Mouse (Mus musculus): Measurements from ENCODE around the gene Cdyl.

- TF ChIP-seq GATA1 (IDR thresholded peaks at IDR 0.05; ENCODE audit: low read length): no peak
- TF ChIP-seq TAL1 (IDR thresholded peaks at IDR 0.05; ENCODE audit: low read length): no peak
Observed at GRCm38 (mm10) chr13:35815205-35815726, 155.6 kb downstream of the Cdyl start.

Data from erythroblast, embryonic 14.5 days (primary cell).